Mouse (Mus musculus): ENCODE measurements around the gene Ncoa1. TPM values are rescaled to one million over a fixed set of nuclear protein-coding genes. Genes with fewer than 3 reads are reported as not detected.
A peak's percentile ranks its signal among the peaks of the same experiment; 100 is the strongest.

Gene Ncoa1
- polyA plus RNA-seq, 1 experiment from 2014 or later, result 5.6 TPM

DNA sequence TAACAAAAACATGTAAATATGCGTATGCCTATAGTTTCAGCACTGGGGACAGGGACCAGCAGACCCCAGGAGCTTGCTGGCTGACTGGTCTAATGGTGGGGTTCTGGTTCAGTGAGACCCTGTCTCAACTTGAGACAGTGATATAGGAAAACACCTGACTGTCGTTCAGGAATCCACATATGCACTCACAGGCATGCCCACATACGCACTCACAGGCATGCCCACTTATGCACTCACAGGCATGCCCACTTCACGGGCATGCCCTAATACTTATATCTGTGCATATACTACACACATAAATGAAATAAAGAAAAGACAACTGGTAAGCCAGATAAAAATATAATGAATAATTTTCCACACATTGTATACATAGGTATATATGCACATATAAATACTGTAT is 3.3 kb upstream of the Ncoa1 start:
- Histone ChIP-seq H3K4me2 (ENCODE audit: low read depth, low read length) (no peak overlapping the region), H3K27ac (ENCODE audit: low read length) (no peak overlapping the region), H3K9ac (ENCODE audit: low read length) (no peak overlapping the region), H3K27me3 (ENCODE audit: control insufficient read depth, insufficient read depth, low read length) (no peaks in the 10 kb centered on the region), H3K9me3 (replicated peaks; ENCODE audit: control insufficient read depth, low read length) (no peaks in the 10 kb centered on the region), H3K36me3 (ENCODE audit: control insufficient read depth, insufficient read depth, low read length) (no peaks in the 10 kb centered on the region), H3K4me3 (replicated peaks; ENCODE audit: low read length) (no peak overlapping the region), H3K4me1 (ENCODE audit: control insufficient read depth, insufficient read depth, low read length) (0 out of 2 replicates have a peak, but pooled peaks cover 2% of the 10 kb centered on the region)
- WGBS, result 78% methylated on average over 4 of the region's 4 CpGs
- ATAC-seq (ENCODE audit: insufficient read depth, low FRiP score), result no peak

DNA sequence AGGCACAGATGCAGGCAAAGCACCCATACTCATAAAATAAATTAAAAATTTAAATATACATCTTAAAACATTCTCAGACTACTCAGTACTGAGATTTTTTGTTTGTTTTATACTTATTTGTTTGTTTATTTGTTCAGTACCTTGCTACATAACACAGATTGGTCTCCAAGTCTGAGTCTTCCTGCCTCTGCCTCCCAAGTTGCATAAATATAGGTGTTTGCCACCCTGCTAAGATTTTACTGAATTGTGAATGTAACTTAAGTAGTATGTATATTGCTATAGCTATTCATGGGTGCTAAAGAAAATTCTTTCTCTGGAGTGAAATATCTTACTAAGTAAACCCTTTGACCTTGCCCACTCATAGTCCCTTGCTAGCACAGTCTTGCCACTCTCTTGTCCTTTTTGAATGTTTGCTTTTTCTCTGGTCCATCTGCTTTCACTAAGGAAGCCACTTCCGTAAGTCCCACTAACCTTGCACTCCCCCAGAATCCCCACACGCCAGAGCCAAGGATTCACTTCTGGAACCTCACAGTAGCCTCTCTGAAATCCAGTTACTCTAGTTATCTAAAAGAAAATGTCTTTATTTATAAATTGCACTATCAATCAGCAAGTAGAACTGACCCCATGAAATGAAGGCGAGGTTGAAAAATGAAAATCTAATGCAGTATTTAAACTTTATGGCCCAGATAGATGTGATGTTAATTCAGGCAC is 2.3 kb upstream of the Ncoa1 start:
- H3K4me3 ChIP-seq (replicated peaks; ENCODE audit: low read length), result no peak overlapping the region
- no peak overlapping the region for H3K4me2 ChIP-seq (ENCODE audit: low read depth, low read length)
- H3K36me3 ChIP-seq (ENCODE audit: control insufficient read depth, insufficient read depth, low read length), result no peaks in the 10 kb centered on the region
- H3K9ac ChIP-seq (ENCODE audit: low read length), result no peak overlapping the region
- 74% methylated on average over 3 of the region's 3 CpGs for WGBS
- no peak for ATAC-seq (ENCODE audit: insufficient read depth, low FRiP score)
- H3K4me1 ChIP-seq (ENCODE audit: control insufficient read depth, insufficient read depth, low read length), result 0 out of 2 replicates have a peak, but pooled peaks cover 5% of the 10 kb centered on the region
- no peak overlapping the region for H3K27ac ChIP-seq (ENCODE audit: low read length)
- H3K9me3 ChIP-seq (replicated peaks; ENCODE audit: control insufficient read depth, low read length), result no peaks in the 10 kb centered on the region
- no peaks in the 10 kb centered on the region for H3K27me3 ChIP-seq (ENCODE audit: control insufficient read depth, insufficient read depth, low read length)

DNA sequence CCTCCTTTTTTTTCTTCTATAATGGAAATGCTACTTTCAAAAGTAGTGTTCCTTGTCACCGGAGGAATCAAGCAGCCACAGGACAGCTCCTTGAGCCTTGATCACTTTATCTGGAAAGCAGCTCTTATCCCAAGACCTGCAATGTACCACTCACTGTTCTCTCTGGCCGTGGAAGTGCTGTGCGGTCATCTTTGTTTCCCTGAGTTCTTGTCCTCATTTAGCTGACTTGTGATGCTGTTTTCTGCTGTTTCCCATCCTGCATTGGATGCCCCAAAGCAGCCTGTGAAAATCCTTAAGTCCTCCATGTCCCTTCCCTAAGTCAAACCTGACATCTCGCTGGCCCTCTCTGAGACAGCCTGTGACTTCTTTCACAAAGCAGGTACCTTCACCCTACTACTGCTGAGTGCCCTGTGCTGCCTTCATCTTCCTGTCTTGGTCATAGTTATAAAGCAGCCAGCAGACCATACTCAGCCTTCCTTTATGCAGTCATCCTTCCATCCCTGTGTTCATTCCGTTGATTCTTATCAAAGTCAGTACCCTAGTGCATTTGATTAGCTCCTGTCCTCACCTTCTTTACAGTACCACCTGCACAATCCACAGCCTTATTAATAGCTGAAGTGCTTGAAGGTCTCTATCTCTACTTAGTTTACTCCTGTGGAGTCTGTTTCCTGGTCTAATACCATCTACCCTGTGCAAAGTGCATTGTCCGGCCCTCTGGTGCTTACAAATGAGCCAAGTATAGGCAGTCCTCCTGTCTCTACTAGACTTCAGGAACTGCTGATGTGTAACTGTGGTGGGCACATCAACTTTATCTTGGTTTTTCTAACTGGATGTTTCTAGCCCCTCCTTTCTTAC is 1.2 kb upstream of the Ncoa1 start:
- ATAC-seq (ENCODE audit: insufficient read depth, low FRiP score), result no peak
- Histone ChIP-seq H3K9ac (ENCODE audit: low read length) (no peak overlapping the region), H3K4me2 (ENCODE audit: low read depth, low read length) (no peak overlapping the region), H3K4me1 (ENCODE audit: control insufficient read depth, insufficient read depth, low read length) (0 out of 2 replicates have a peak, but pooled peaks cover 5% of the 10 kb centered on the region), H3K9me3 (replicated peaks; ENCODE audit: control insufficient read depth, low read length) (no peaks in the 10 kb centered on the region), H3K36me3 (ENCODE audit: control insufficient read depth, insufficient read depth, low read length) (no peaks in the 10 kb centered on the region), H3K4me3 (replicated peaks; ENCODE audit: low read length) (no peak overlapping the region), H3K27ac (ENCODE audit: low read length) (no peak overlapping the region), H3K27me3 (ENCODE audit: control insufficient read depth, insufficient read depth, low read length) (0 out of 2 replicates have a peak, but pooled peaks cover 2% of the 10 kb centered on the region)
- 83% methylated on average over 6 of the region's 6 CpGs for WGBS

DNA sequence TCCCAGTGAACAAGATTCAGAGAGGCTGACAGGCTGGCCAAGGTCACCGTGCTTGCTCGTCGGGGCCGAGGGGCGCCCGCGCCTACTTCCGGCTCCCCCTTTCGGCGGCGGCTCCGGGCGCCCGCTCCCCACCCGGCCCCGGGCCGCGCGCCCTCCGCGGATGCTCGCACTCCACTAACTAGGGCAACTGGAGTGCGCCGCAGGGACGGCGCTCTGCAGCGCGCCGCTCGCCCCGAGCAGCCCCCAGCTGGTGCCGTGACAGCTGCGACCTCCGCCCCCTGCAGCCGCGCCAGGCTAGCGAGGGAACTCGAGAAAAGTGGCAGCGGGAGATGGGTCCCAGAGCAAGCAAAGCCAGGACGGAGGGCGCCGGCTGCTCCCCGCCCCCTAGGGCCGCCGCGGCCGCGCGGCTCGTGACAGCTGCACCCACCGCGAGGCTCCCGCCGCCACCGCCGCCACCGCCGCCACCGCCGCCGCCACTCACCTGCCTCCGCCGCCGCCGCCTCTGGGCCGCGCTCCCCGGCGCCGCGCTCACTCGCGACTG is 621 bp downstream of the Ncoa1 start:
- ATAC-seq (ENCODE audit: insufficient read depth, low FRiP score), result peak; percentile 80
- Histone ChIP-seq H3K9me3 (replicated peaks; ENCODE audit: control insufficient read depth, low read length) (no peaks in the 10 kb centered on the region), H3K4me1 (ENCODE audit: control insufficient read depth, insufficient read depth, low read length) (0 out of 2 replicates have a peak, but pooled peaks cover 8% of the 10 kb centered on the region), H3K27me3 (ENCODE audit: control insufficient read depth, insufficient read depth, low read length) (0 out of 2 replicates have a peak, but pooled peaks cover 2% of the 10 kb centered on the region), H3K4me3 (replicated peaks; ENCODE audit: low read length) (peak overlapping the region; percentile 71), H3K36me3 (ENCODE audit: control insufficient read depth, insufficient read depth, low read length) (no peaks in the 10 kb centered on the region), H3K9ac (ENCODE audit: low read length) (peak overlapping the region; percentile 90), H3K4me2 (ENCODE audit: low read depth, low read length) (peak overlapping the region; percentile 83), H3K27ac (ENCODE audit: low read length) (peak overlapping the region; percentile 85)
- WGBS, result under 1% methylated on average over 44 of the region's 73 CpGs

DNA sequence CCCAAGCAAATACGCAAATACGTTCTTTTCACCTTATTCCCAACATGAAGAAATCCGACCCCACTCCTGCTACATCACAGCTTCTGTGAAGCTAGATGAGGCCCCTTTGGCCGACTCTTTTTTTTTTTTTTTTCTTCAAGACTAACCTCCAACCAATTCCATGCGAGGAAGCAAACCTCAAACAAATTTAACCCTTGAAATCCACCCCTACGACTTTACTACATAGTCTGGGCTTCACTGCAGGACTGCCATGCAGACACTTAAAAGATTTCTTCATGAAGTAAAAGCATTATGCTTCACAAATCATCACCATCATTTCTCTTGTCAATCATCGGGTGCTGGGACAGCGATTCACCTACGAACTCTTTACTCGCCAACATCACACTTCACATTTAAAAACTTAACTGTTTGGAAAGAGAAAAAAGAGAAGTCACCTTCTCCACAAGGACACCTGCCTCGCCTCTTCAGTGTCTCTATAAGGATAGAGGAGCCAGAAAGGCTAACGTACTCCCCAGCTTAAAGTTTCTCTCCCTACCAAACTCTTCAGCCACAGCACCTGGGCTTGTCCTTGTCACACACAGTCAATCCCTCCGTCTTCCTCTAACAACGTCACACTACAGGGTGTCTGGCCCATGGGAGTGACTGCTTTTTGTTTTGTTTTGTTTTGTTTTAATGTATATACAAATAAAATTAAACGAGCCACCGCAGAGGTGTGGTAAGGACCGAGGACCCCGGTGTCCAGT is 1.6 kb downstream of the Ncoa1 start:
- Histone ChIP-seq H3K4me1 (ENCODE audit: control insufficient read depth, insufficient read depth, low read length) (0 out of 2 replicates have a peak, but pooled peaks cover 8% of the 10 kb centered on the region), H3K9ac (ENCODE audit: low read length) (peak overlapping the region; percentile 90), H3K4me3 (replicated peaks; ENCODE audit: low read length) (peak overlapping the region; percentile 71), H3K4me2 (ENCODE audit: low read depth, low read length) (peak overlapping the region; percentile 83), H3K27ac (ENCODE audit: low read length) (no peak overlapping the region; the same call in 1 of the 2 replicates), H3K27me3 (ENCODE audit: control insufficient read depth, insufficient read depth, low read length) (0 out of 2 replicates have a peak, but pooled peaks cover 2% of the 10 kb centered on the region), H3K9me3 (replicated peaks; ENCODE audit: control insufficient read depth, low read length) (no peaks in the 10 kb centered on the region), H3K36me3 (ENCODE audit: control insufficient read depth, insufficient read depth, low read length) (no peaks in the 10 kb centered on the region)
- no peak for ATAC-seq (ENCODE audit: insufficient read depth, low FRiP score)
- WGBS, result 19% methylated on average over 18 of the region's 18 CpGs

DNA sequence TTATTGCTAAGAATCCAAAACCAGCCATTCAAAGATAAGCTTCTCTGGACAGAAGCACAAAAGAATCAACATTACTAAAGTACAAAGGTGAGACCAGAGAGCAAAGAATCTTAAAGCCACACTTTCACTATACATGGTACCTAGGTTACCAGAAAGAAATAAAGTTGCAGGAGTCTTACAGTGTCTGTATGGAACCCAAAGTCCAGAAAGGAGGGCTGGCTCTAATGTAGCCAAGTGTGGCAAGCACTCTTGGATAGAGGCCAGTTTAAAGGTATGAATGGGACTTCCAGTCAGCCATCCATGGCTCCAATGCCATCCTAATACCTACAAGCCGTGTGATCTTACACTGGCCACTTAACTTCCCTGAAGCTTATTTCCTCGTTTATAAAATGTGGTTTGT is 7.9 kb downstream of the Ncoa1 start:
- ATAC-seq (ENCODE audit: insufficient read depth, low FRiP score), result no peak
- H3K4me2 ChIP-seq (ENCODE audit: low read depth, low read length), result no peak overlapping the region
- no peak overlapping the region for H3K4me3 ChIP-seq (replicated peaks; ENCODE audit: low read length)
- no peak overlapping the region for H3K9ac ChIP-seq (ENCODE audit: low read length)
- 0 out of 2 replicates have a peak, but pooled peaks cover 5% of the 10 kb centered on the region for H3K4me1 ChIP-seq (ENCODE audit: control insufficient read depth, insufficient read depth, low read length)
- WGBS, result 55% methylated on average over 2 of the region's 2 CpGs
- H3K27me3 ChIP-seq (ENCODE audit: control insufficient read depth, insufficient read depth, low read length), result 0 out of 2 replicates have a peak, but pooled peaks cover 2% of the 10 kb centered on the region
- no peaks in the 10 kb centered on the region for H3K36me3 ChIP-seq (ENCODE audit: control insufficient read depth, insufficient read depth, low read length)
- no peak overlapping the region for H3K27ac ChIP-seq (ENCODE audit: low read length)
- no peaks in the 10 kb centered on the region for H3K9me3 ChIP-seq (replicated peaks; ENCODE audit: control insufficient read depth, low read length)

DNA sequence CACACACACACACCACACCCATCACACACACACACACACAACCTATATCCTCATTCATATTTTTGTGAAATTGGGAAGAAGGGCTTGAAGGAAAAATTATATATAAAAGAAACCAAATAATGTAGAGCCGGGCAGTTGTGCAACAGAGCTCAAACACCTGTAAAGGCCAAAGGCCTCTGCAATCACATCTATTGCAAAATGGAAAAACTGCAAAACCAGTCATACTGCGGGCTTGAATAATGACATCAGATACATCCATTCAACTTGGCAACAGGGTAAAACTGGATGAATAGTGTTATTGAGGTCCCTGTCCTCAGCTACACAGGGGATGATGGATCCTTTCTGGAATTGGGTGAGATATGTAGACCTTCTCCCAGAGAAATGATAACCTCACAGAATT is 13.3 kb downstream of the Ncoa1 start:
- no peak for ATAC-seq (ENCODE audit: insufficient read depth, low FRiP score)
- 77% methylated on average over 2 of the region's 2 CpGs for WGBS
- H3K4me3 ChIP-seq (replicated peaks; ENCODE audit: low read length), result no peak overlapping the region
- H3K9me3 ChIP-seq (replicated peaks; ENCODE audit: control insufficient read depth, low read length), result no peaks in the 10 kb centered on the region
- no peaks in the 10 kb centered on the region for H3K36me3 ChIP-seq (ENCODE audit: control insufficient read depth, insufficient read depth, low read length)
- no peak overlapping the region for H3K4me2 ChIP-seq (ENCODE audit: low read depth, low read length)
- no peaks in the 10 kb centered on the region for H3K27me3 ChIP-seq (ENCODE audit: control insufficient read depth, insufficient read depth, low read length)
- no peaks in the 10 kb centered on the region for H3K4me1 ChIP-seq (ENCODE audit: control insufficient read depth, insufficient read depth, low read length)
- no peak overlapping the region for H3K27ac ChIP-seq (ENCODE audit: low read length)
- no peak overlapping the region for H3K9ac ChIP-seq (ENCODE audit: low read length)

DNA sequence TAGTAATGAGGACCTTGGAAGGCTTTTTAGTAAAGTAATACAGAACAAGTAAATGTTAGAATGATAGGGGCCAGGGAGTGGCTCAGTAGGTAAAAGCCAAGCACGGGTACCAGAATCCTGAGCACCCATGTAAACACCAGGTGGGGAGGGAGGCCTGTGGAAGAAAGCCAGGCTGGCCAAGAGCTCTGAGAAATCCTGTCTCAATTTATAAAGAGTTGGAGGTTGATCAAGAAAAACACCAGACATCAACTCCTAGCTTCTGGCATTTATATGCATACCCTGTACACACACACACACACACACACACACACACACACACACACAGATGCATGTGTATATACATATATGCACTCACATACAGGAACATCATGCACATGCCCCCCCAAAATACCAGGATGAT is 14.6 kb downstream of the Ncoa1 start:
- Histone ChIP-seq H3K4me3 (replicated peaks; ENCODE audit: low read length) (no peak overlapping the region), H3K4me1 (ENCODE audit: control insufficient read depth, insufficient read depth, low read length) (no peaks in the 10 kb centered on the region), H3K27ac (ENCODE audit: low read length) (no peak overlapping the region), H3K9ac (ENCODE audit: low read length) (no peak overlapping the region), H3K36me3 (ENCODE audit: control insufficient read depth, insufficient read depth, low read length) (no peaks in the 10 kb centered on the region), H3K9me3 (replicated peaks; ENCODE audit: control insufficient read depth, low read length) (no peaks in the 10 kb centered on the region), H3K4me2 (ENCODE audit: low read depth, low read length) (no peak overlapping the region), H3K27me3 (ENCODE audit: control insufficient read depth, insufficient read depth, low read length) (no peaks in the 10 kb centered on the region)
- no peak for ATAC-seq (ENCODE audit: insufficient read depth, low FRiP score)
- 41% methylated on average over 1 of the region's 1 CpGs for WGBS
